Mouse (Mus musculus) gonadal fat pad, adult 2 months (tissue): ENCODE data around the gene Prss45. TPM values are rescaled to one million over a fixed set of nuclear protein-coding genes. Genes with fewer than 3 reads are reported as not detected.
"Not testable (repeated sequence)": the region's sequence is repeated elsewhere in the genome, so short reads cannot be mapped to it uniquely, and the experiment has no call there.

Experiments used
- DNase-seq: peaks from one replicate; pipeline ENCODE4 v3.0.0-alpha.2; 2012; ENCODE audit warnings: low read depth
- polyA plus RNA-seq: library from polyadenylated mRNA; depleted of rRNA; stranded (reverse); fragments of >200 nt; gene quantifications from 2 replicates; pipeline ENCODE4 v1.2.3, GENCODE M21; 2012; rRNA removed

Prss45 gene
- 0.36 TPM in 1 of 2 replicates, not detected in the other for polyA plus RNA-seq

DNA sequence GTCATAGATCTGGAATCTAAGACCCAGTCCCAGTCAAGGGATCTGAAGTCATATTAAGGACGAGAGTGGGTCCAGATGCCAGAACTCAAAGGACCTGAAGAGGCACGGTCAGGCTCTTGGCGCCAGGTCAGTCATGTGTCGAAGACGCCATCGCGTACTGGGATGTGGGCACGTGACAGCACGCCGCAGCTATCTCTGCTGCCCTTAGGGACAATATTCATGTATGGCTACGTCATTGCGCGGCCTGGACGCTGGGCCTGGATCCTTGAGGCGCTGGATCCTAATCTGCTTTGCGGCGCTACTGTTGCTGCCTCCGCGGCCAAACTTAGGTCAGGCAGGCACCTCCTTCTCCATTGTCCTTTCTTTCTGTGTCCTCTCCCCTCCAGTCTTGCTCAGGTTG is at the start of gene Prss45:
Gene Prss45 (plus strand): TSS at position 178 of the 400 bp plus-strand sequence.
- DNase-seq = no peak

- DNase-seq = no peak
These were observed 46.2 kb upstream of the Prss45 start for GRCm38 (mm10) chr9:110788169-110788568.

DNA sequence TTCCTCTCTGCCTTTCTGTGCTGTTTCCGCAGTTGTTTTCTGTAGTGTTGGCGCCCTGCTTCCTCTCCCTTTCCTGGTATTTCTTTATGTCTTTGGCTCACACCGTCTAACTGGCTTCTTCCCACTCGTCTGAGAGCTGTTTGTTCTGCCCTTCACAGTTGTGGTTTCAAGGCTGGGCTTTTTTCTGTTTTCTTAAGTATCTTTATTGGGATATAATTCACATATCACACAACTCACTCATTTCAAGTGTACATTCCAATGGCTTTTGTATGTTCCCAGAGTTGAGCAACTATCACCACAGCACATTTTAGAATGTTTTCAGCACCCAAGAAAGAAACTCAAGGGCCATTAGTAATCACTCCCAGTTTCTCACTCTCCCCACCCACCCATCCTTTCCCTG is 43.9 kb upstream of the Prss45 start:
- DNase-seq = no peak

DNA sequence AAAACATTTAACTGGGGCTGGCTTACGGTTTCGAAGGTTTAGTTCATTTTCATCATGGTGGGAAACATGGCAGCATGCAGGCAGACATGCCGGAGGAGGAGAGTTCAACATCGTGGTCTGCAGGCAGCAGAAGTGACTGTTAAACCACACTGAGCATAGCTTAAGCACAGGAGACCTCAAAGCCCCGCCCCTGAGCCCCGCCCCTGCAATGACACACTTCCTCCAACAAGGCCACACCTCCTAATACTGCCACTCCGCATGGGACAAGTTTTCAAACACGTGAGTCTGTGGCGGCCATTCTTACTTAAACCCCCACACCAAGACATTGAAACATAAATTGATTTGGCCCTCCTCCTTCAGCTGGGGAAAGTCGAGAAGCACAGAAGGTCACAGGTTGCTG is 37.4 kb upstream of the Prss45 start:
- DNase-seq = no peak

DNA sequence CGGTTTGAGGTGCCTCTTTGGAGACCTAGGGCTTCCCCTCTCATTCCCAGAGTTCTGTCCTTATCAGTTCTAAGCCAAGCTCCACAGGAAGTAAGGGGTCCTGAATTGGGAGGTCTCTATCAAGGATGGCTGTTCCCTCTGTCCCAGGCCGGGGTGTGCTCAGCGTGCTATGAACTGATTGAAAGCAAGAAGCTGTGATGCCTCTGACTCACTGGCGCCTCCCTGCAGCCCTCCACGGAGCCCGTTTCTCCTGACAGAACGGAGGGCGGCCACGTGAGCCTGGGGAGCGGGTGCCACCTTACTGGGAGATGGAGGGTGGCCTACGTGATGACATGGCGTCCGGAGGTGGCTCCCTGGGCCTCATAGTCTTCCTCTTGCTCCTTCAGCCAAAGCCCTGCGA is 36.5 kb upstream of the Prss45 start, which contains the start of gene Prss42:
Gene Prss42 (plus strand): TSS at position 301 of the 400 bp plus-strand sequence.
- no peak for DNase-seq

DNA sequence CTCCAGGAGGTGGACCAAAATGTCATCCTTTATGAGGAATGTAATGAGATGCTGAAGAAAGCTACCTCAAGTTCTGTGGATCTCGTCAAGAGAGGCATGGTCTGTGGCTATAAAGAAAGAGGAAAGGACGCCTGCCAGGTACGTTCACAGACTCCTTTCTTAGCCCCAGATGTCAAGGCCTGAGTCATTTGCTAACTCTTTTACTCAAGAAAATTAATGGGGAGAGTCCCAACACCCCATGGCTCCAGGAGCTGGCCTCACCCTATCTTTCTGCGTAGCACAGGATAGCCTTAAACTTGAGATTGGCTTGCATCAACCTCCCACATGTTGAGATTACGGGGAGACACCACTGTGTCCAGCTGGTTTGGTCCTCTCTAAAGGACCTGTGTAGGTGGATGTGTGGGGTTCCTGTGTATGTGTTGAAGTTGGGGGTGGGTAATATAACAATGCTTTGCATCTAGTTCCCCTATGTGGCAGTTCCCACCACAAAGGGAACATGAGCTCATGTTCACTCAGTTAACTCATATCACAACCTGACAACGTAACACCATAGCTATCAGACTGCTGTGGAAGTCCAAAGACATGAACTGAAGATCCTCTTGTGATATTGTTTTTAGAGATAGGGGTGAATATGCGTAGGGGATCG is 33.4 kb upstream of the Prss45 start:
- no peak for DNase-seq

- DNase-seq = no peak
These were observed 31.1 kb upstream of the Prss45 start for GRCm38 (mm10) chr9:110803294-110803693.

DNA sequence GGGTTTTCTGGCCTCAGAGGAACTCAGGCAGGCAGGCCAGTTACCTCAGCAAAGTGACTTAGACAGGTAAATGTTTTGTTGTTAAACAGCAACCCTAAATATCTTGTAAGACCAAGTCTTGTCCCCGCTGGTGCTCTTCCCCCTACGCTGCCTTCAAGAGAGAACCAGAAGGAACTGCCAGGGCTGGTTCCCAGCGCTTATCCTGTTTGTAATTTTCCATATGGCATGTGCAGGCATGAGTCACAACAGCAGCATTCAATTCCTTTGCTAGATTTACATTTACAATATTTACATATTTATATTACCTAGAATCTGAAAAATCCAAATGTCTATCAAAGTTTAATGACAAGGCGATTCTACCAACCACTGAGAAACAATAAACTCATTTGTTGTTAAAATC is 24.3 kb upstream of the Prss45 start:
- DNase-seq = no peak

- no peak for DNase-seq
These were observed 20.6 kb upstream of the Prss45 start, which contains the start of gene Prss44 for GRCm38 (mm10) chr9:110813789-110814188. Gene Prss44, plus strand, starts transcription at chr9:110813994.

- DNase-seq = not testable (repeated sequence)
These were observed 13.8 kb upstream of the Prss45 start for GRCm38 (mm10) chr9:110820546-110820945.

GRCm38 (mm10) chr9:110821436-110821835 is 13.0 kb upstream of the Prss45 start:
- no peak for DNase-seq

- no peak for DNase-seq
These were observed 9.0 kb upstream of the Prss45 start for GRCm38 (mm10) chr9:110825426-110825825.

GRCm38 (mm10) chr9:110825832-110826231 is 8.6 kb upstream of the Prss45 start:
- no peak for DNase-seq

DNA sequence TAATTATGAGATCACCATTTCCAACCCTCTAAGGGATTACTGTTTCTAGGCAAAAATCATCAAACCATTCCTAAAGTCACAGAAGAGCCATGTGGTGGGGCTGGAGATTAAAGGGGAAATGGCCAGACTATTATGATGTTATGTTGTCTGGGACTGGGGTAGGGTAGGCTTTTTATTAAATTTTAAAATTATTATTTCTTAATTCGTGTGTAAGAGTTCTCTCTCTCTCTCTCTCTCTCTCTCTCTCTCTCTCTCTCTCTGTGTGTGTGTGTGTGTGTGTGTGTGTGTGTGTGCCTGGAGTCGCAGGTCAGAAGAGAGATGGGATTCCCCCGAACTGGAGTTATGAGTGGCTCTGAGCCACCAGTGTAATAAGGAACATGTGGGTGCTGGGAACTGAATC is 8.0 kb upstream of the Prss45 start, which contains the start of gene Prss43:
Gene Prss43 (plus strand): TSS at position 301 of the 400 bp plus-strand sequence.
- DNase-seq = no peak

GRCm38 (mm10) chr9:110833021-110833420 is 1.4 kb upstream of the Prss45 start:
- DNase-seq = no peak

DNA sequence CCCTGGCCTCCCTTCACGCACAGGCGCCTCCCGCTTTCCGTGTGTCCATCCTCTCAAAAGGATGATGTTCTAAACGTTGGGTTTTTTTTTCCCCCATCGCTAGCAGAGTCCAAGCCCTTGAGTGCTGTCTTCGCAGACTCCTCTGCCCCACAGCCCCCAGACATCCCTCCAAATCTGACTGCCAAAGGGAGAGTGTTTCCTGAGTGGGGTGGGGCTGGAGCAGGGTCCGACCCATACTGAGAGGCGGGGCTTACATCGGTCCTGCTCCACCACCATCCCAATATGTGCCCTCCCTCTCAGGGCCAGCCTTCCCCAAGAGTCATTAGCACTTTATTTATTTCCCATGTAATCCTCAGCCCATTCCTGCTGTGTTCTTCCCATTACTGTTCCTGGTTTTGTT is 573 bp downstream of the Prss45 start:
- no peak for DNase-seq

DNA sequence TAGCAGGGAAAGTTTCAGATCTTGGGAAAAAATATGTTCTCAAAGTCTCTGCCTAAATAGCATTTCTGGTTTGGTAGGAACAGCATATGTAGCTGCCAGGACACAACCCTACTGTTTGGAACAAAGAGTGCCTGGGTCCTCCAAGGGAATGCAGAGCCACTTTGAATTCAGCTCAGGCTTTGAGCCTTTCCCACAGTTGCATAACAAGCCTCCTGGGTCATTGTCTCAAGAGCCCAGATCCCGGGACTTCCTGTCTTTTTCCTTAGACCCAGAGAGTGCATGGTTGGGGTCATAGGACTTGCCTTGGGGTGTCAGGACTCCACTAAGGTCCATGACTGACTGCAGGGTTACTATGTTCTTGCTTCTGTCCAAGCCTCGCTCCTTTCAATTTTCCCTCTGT is 1.7 kb downstream of the Prss45 start:
- DNase-seq = no peak

GRCm38 (mm10) chr9:110840905-110841304 is 6.5 kb downstream of the Prss45 start:
- no peak for DNase-seq

DNA sequence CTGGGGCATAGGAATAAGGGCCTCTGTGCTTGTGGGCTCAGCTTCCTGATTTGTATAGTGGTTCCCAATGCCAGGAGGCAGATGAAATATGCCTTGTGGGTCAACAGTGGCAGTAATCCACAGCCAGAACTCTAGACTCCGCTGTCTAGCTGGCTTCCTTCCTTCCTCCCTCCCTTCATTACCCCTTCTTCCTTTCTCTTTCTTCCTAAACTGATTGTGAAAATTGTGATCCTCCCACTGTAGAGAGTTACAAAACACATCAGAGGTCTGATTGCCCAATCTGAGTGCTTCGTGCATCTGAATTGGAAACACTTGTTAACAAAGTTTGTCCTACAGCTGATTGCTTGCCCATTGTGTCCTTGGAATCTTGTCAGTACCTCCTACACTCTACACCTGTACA is 7.0 kb downstream of the Prss45 start:
- peak; percentile 92 for DNase-seq

GRCm38 (mm10) chr9:110844206-110844605 is 9.8 kb downstream of the Prss45 start, which contains the start of gene Prss46:
Gene Prss46, plus strand, starts transcription at chr9:110844506.
- no peak for DNase-seq

GRCm38 (mm10) chr9:110849162-110849561 is 14.8 kb downstream of the Prss45 start:
- DNase-seq = no peak

DNA sequence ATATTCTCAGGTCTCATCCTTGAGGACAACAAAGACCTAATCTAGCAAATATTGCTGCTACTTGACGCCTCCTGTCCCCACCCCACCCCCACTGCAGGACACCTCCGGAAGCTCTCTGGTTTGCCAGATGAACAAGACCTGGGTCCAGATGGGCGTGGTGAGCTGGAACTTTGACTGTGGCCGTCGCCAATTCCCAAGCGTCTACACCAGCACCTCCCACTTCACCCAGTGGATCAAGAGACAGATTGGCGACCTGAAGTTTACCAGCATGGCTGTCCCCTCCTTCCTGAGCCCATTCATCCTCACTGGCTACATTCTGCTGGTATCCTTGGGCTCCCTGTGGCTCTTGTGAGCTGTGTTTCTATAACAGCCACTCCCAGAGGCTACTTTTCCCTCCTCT is 21.5 kb downstream of the Prss45 start:
- DNase-seq = no peak

- DNase-seq = no peak
These were observed 22.5 kb downstream of the Prss45 start for GRCm38 (mm10) chr9:110856920-110857319.
